Mouse (Mus musculus): ENCODE measurements at regions not wholly inside any gene's neighbourhood (a gene's known extent, or its start where the extent isn't known, plus 50 kb on each side); places are given as distances from the start of the nearest gene placed in this dataset.

DNA sequence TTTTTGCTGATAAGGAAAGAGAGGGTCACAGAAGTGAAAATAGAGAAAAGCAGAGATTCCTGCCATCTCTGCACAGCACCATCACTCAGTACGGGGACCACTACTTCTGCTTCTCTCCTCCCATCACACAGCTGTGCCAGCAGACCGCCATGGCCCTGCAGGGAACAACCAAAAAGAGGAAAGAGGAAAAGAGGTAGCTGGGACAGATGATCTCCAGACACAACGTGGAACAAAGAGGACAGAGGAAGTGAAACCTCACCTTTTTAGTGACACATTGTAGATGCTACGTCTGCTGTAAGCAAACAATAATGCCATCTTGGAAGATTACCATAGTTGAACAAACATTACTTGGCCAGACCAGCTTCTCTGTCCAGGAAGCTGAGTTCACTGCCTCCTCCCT is 230.1 kb downstream of the Sec61b start:
- intact Hi-C loops (cut with DNase I), result no loop called here
- DNase-seq (ENCODE audit: low spot score in 2 of 2), result no peak

DNA sequence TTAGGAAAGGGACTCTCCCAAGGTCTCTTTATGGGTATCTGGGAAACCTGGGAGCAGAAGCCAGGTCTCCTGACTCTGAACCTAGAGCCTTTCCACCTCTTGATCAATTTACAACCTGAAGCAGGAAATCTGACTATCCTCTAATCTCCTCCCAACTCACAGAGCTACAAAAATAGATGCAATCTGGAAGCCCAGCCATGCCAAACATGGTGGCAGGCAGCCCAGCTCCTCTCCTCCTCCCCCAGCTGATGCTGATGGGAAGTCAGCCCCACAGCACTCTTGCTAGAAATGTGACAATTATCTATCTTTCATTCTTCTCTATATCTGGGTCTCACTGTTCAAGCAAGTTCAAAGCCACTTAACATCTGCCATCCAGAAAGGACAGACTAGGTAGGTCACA is 233.5 kb downstream of the Sec61b start:
- DNase-seq (ENCODE audit: low spot score in 2 of 2), result peak; percentile 73 to 77
- intact Hi-C loops (cut with DNase I), result no loop called here

DNA sequence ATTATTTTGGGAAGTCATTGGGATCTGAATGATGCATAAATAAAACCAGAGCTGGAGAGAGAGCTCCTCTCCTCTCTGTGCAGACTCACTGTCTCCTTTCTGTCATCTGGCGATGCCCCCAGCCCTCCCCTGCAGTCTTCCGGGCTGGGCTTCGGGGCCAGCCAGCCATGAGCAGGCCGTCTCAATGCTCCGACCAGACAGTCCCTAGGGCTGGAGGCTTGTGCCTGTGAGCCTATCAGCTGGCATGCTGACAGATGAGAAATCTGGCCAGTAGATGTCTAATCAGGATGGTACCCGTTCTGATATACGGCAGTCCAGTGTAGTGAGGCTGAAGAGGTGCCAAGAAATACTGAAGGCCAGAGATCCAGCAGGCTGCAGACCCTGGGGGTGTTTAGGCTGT is 238.9 kb downstream of the Sec61b start:
- DNase-seq (ENCODE audit: low spot score in 2 of 2), result no peak
- intact Hi-C loops (cut with DNase I), result no loop called here

DNA sequence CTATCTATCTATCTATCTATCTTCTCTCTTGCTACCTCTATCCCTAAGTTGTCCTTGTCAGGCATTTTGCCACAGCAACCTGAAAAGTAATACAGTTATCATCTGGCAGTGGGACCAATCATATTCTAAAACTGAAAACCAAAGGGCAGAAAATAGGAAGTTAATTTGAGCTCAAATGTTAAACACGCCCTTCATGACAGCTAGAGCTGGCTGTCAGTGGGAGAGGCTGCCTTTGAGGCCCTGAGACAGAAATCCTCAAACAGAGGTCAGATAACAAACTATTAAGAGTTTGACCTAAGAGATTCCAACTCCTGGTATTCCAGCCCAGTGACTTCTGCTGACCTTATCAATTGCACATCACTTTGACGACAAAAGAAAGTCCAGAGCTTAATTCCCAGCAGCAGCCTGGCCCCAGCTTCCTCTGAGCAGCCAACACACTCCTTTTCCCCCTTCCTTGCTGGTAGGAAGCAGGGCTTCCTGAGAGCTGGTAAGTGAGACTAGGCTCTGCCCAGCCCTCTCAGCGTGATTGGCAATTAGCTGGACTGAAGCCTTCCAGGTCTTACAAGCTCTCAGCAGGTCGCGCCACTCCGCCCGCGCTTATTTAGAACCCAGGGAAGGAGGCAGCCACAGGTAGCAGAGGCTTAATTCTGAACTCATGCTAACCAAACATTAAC is 250.0 kb downstream of the Sec61b start:
- intact Hi-C loops (cut with DNase I), result no loop called here
- no peak for DNase-seq (ENCODE audit: low spot score in 2 of 2)

DNA sequence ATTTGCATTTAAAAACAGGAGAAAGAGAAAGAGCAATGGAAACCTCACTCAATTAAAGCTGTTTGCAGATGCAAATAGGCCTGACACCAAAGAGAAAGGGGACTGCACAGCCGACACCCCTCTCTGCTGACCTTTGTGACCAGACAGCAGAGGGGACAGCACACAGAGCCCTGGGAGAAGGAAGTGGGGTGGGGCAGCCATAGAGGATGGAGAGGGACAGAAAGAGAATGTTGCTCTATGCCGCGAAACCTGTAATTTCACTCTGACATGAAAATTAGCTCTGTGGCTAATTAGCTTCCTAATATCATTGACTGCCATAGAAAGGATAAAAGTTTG is 250.5 kb downstream of the Sec61b start:
- intact Hi-C loops (cut with DNase I), result no loop called here
- DNase-seq (ENCODE audit: low spot score in 2 of 2), result no peak

DNA sequence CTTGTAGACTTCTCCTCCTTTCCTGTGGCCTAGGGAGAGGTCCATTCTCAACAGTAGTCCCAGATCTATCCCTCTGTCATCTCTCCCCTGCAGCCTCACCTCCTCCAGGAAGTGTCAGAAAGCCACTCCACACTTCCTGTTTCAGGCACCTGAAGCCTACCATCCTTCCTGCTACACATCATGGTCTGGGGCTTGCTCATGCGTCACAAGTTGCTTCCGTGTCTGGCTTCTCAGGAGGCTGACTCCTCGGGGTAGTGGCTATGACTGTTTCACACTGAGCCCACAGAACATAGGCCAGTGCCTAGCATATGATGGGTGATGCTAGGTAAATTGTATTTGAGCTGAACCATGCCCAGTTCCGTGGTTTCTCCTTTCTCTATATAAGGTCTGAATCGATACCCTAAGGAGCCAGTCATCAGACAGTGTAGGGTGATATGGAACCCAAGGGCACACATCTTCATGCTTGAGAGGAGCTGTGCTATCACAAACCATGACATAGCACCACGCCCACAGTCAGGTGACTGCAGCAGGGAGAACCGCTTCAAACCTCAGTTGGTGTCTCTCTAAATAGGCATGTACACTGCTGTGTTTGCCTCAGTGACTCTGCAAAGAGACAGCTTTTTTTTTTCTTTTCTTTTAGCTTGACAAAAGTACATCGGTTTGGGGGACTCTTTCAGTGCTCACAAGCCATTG is 272.2 kb downstream of the Sec61b start:
- DNase-seq (ENCODE audit: low spot score in 2 of 2), result no peak
- intact Hi-C loops (cut with DNase I), result no loop called here

DNA sequence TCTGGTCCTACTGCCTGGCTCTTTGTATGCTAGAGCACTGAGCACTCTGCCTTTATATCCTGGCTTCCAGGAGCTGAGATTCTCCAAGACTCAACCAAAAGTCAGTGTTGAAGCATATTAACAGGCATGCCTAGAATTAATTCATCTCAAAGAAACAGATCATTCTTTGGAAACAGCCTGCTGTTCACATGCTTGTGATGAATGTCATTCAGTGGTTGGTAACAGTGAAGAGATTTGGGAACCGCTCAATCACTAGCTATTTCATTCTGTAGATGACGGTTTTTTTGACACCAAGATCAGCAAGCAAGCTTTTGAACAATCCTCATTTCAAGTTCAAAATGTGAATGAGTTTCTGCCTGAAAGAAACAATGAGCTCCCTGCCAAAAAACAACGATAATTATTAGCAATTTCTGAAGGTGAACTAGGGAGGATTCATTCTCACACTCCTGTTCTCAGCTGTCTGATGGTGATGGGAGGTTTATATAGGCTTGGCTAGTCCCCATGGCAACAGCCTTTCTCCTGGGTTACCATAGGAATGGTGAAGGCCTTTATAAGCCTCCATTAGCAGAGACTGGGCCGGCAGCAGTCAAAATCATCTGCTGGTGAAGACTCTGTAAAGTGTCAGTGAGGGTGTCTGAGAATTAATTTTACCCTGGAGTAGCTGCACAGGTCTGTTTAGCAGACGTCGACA is 272.6 kb upstream of the Nr4a3 start:
- DNase-seq (ENCODE audit: low spot score in 2 of 2), result peak; percentile 20 to 24
- intact Hi-C loops (cut with DNase I), result no loop called here

DNA sequence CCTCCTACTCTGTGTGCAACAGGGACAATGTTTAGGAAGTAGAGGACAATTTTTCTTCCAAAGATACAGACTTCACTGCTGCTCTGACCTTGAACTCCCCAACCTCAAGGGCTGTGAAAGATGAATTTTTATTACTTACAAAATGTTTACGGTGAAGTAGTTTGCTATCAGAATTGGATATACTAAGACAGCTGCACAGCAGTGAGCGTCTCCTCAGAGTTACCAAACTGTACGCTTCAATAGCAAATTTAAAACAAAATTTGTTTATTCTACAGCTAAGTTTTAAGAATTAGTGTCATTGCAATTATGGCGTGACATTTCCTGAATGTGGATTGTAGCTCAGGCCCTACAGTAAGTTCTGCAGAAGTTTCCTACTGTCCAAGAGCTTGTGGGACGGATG is 270.3 kb upstream of the Nr4a3 start:
- intact Hi-C loops (cut with DNase I), result no loop called here
- DNase-seq (ENCODE audit: low spot score in 2 of 2), result no peak

DNA sequence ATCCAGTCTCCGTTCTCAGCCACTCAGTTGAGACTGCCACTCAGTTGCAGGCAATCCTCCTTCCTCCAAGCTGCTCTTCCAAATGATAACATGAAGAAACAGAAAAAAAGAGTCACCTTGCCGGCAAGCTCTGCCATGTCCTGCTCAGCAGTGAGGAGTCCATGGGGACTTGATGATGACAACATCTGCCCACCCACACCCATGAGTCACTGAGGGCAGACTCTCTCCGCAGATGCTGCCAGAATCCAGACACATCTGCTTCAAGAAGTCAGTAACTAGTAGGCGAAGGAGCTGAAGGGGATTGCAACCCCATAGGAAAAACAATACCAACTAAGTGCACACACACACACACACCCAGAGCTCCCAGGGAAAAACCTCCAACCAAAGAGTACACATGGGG is 263.9 kb upstream of the Nr4a3 start:
- DNase-seq (ENCODE audit: low spot score in 2 of 2), result no peak
- intact Hi-C loops (cut with DNase I), result no loop called here

DNA sequence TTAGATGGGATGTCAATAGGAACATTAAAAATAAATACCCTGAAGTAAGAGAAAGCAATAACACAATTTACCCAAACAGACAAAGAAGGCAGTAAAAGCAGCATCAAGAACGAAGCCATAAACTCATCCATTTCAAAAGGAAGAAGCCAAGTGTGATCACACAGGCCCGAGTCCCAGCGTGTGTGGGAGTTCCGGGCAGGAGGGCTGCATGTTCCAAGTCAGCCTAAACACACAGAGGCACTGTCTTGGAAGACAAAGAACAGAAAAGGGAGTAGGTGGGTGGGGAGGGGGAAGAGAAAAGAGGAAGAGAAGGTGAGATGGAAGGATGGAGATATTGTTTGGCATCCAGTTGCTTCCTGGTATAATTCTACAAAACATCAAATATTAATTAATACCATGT is 248.0 kb upstream of the Nr4a3 start:
- intact Hi-C loops (cut with DNase I), result no loop called here
- no peak for DNase-seq (ENCODE audit: low spot score in 2 of 2)

DNA sequence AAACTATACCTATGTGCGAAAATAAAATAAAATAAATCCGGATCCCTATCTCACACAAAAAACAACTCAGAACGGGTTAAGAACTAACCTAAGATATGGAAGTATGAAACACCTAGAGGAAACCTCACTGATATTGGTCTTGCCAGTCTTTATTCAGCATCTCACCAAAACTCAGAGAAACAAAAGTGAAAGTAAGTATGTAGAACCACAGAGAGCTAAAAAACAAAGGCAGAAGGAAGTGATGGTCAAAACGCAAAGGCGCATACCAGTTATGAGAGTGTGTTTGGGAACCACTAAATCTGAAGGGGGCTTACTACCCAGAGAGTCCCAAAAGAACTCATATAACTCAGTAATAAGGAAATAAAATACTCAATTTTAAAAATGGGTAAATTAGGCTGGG is 245.8 kb upstream of the Nr4a3 start:
- DNase-seq (ENCODE audit: low spot score in 2 of 2), result no peak
- intact Hi-C loops (cut with DNase I), result no loop called here

DNA sequence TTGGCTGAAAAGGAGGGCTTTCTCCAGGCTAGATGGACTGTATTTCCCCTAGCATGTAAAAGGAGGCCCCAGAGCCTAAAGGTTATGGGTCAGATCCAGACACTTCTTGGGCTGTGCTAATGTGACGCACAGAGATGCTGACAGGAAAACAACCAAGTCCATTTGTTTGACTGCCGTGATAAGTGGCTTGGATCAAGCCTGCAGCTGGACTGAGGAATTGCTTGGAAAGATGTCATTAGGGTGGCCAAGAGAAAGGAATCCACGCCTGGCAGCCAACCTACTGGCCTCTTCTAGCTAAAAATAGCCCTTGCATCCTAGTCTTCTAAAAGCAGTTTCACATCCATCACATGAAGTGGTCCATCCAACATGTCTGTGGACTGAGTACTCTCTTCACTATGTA is 241.8 kb upstream of the Nr4a3 start:
- no peak for DNase-seq (ENCODE audit: low spot score in 2 of 2)

DNA sequence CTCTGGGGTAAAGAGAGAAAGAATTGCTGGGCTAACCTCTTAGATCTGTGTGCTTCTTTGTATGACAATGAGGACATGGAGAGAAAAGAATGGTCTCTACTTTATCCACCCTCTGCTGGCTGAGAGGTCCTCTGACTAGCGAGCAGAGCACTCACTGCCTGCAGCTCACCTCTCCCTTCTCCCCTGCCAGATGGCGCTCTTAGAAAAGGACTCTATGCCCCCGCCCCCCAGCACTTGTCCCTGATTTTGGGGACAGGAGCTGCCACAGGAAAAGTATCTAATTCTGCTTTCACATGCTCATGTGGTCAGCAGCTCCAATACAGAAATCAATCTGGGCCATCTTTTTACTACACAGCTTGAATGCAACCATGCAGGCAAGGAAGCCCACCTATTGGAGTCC is 237.1 kb upstream of the Nr4a3 start:
- intact Hi-C loops (cut with DNase I), result no loop called here
- no peak for DNase-seq (ENCODE audit: low spot score in 2 of 2)

More for the DNA sequence above, 241.8 kb upstream of the Nr4a3 start:
- intact Hi-C loops (cut with DNase I), result no loop called here

DNA sequence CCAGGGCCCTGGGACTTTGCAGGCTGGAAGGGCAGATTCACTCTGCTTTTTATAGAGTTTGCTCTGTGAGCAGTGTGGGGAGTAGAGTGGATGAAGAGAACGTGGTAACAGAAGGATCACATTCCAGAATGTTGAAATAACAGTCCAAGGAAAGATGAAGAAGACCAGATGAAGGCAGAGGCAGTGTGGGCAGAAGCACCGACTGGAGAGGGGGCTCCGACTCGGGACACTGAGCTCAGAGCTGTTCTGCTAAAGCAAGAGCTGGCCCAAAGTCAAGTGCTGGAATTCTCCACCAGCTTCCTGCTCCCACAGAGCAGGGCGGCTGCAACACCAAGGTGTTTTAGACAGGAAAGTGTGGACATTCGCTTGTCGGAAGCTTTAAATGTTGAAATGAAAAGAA is 230.9 kb upstream of the Nr4a3 start:
- peak in 1 of 2 experiments; percentile 24 for DNase-seq (ENCODE audit: low spot score in 2 of 2)
- intact Hi-C loops (cut with DNase I), result loop anchor here (10.0 kb wide), 1 partner anchor 209 kb away; no protein-coding TSS in a partner anchor

DNA sequence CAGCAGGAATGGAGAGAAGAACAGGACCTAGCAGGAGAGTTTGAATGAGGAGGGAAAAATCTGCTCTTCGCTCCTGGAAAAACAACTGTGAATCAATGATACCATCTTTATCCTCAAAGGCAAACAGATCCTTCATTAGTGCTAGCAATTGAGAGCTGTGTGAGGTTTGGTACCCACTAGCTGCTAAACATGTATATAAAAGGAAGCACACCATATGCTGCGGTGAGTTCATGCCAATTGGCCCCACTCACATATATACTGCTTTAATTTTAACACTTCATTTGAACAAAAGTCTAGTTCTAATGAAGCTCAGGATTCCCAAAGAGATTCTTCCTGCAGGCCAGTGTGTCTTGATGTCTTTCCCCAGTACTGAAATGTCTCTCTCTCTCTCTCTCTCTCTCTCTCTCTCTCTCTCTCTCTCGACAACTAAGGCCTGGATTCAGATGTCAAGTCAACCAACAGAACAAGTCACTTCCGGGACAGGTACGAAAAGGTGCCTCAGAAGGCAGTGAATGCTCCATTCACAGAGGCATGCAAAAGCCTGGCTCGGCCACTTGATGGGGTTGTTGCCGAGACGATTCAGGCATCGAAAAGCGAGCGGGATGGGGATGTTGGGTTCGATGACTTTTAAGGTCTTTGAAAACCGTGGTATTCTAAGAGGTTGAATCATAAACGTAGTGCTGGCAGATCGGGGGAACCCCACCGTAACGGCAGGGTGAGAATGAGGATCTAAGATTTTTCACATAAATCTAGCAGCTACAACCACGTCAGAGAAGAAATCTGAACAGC is 226.4 kb upstream of the Nr4a3 start:
- DNase-seq (ENCODE audit: low spot score in 2 of 2), result peak; percentile 41 to 57

DNA sequence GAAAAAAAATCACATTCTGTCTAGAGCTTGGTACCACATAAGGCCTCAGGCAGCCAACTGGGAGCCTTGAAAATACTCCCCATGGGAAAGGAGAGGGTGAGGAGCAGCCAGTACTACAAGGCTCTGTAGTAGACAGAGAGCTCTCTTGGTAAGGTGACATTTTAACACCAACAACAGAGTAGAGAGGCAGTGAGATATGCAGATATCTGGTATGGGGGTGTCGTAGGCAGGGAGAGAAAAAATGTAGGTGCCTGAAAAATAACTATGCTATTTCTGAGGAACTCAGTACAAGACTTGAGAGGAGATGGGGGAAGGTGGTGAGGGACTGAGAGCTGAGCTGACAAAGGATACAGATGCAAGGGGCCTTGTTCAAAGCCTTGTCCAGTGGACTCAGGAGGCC is 224.4 kb upstream of the Nr4a3 start:
- DNase-seq (ENCODE audit: low spot score in 2 of 2), result peak; percentile 8 to 20
- intact Hi-C loops (cut with DNase I), result no loop called here

More for the DNA sequence above, 226.4 kb upstream of the Nr4a3 start:
- intact Hi-C loops (cut with DNase I), result loop anchor here (5.0 to 10.0 kb wide), 2 partner anchors 214 to 224 kb away; no protein-coding TSS in a partner anchor

DNA sequence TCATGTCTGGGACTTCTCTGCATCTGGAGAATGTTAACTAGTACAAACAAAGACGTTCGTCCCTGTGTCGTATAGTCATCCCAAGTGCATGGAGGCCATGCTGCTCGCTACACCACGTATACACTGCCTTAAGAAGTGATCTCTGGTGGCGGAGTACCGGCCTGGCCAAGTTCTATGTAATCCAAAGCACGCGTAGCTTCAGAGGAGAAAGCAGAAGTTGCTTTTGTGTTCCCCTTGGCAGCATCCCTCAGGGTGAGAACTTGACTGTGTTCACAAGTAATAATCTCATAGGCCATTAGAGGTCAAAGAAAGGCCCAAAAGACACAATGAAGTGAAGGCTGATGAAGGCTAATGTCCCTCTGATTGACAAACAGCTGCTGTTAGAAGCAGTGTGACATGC is 221.7 kb upstream of the Nr4a3 start:
- intact Hi-C loops (cut with DNase I), result no loop called here
- DNase-seq (ENCODE audit: low spot score in 2 of 2), result no peak

DNA sequence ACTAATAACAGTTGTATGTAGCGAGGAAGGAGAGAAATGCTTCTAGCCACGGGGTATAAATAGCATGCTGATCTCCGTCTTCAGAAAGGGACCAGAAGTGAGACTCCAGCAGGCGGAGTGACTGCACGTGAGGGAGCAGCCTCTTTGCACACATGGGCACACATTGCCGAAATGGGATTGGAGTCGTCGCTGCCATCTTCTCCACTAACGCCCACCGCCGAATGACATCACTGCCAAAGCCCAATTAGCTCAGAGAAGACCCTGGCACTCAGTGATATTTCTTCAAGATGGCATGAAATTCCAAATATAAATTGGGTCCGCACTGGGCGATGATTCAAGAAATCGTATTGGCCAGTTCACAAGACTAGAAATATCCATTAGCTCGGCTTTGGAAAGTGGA is 220.9 kb upstream of the Nr4a3 start:
- peak; percentile 41 to 70 for DNase-seq (ENCODE audit: low spot score in 2 of 2)
- intact Hi-C loops (cut with DNase I), result no loop called here

DNA sequence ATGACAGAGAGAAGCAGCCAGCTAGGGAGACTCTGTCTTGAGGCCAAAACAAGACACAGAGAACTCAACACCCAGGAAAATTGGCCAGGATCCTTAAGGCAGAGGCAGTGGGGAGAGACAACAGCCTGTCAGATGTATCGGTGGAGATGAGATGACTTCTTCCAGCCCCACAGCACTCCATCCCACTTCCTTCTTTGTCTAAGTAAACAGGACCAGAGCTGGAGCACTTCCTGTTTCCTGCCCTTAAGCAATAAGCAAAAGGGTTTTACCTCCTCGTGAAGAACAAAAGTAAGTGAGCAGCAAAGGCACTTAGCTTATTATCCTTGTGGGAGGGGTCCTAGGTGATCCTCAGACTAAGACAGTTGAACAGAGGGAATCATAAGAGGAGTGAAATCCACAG is 212.0 kb upstream of the Nr4a3 start:
- DNase-seq (ENCODE audit: low spot score in 2 of 2), result no peak
- intact Hi-C loops (cut with DNase I), result no loop called here

DNA sequence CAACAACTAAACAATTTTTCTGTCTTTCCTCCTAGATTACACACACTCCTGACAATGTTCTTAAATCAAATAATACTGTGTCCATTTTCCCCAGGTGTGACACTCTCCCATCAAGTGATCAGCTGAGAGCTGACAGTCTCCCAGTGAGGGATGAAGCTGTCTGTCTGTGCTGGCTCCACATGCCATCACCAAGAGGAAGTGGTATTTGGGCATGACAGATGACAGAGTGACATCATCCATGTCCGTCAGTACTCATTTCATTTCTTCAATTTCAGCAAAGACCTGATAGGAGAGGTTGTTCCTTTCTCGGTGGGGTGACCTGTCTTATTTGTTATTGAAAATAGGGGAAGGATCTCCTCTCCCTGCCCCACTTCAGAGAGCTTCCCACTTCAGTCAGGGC is 206.5 kb upstream of the Nr4a3 start:
- intact Hi-C loops (cut with DNase I), result no loop called here
- no peak for DNase-seq (ENCODE audit: low spot score in 2 of 2)

Data from left cerebral cortex, postnatal 14 days (tissue).